Mouse (Mus musculus): ENCODE measurements around the gene Ren1. TPM values are rescaled to one million over a fixed set of nuclear protein-coding genes. Genes with fewer than 3 reads are reported as not detected.
"Not testable (repeated sequence)": the region's sequence is repeated elsewhere in the genome, so short reads cannot be mapped to it uniquely, and the experiment has no call there.

Gene Ren1
- polyA plus RNA-seq, 1 experiment: not detected

DNA sequence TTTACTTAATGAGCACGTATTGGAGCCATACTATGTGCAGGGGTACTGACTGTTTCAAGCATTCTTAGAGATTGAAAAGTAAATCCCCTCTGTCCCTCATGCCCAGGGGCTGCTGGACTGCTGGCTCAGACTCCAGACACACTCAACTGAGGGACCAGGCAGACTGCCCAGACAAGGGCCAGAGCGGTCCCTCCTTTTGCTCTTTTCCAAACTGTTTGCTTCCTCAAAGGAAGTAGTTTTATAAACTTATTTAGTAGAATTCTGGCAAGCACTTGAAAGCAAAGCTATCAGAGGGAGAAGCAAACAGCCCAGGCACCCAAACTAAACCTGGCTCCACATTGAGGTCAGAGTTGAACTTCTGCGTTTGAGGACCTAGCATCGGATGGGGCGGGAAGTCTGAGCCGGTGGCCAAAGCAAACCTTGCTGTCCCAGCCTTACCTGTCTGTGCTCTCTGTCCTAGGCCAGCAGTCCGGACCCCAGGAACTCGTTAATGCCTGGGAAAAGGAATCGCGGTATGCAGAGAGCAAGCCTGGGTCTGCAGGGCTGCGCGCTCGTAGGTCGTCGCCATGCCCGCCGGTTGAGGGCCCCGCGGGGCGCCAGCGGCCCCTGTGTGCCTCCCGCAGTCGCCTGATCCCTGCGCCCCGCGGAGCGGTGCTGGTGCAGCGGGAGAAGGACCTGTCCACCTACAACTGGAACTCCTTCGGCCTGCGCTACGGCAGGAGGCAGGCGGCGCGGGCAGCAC, 21.2 kb upstream of the Ren1 start:
- Histone ChIP-seq H3K4me3 (replicated peaks; ENCODE audit: control insufficient read depth, low read depth, low read length) (no peak overlapping the region), H3K4me1 (ENCODE audit: control insufficient read depth, insufficient read depth, low read length) (no peaks in the 10 kb centered on the region), H3K27ac (ENCODE audit: control insufficient read depth, insufficient read depth, low read depth, low read length, poor library complexity) (no peak overlapping the region)
- no peak for TF ChIP-seq POLR2A (IDR thresholded peaks at IDR 0.05; ENCODE audit: borderline replicate concordance, control insufficient read depth, low read depth, low read length)
- TF ChIP-seq CTCF (IDR thresholded peaks at IDR 0.05; ENCODE audit: control insufficient read depth, insufficient read depth, low read length): no peak
- 10% methylated on average over 34 of the region's 34 CpGs for WGBS

GRCm38 (mm10) chr1:133329638-133329964, 20.7 kb upstream of the Ren1 start:
- Histone ChIP-seq H3K4me1 (ENCODE audit: control insufficient read depth, insufficient read depth, low read length) (no peaks in the 10 kb centered on the region), H3K27ac (ENCODE audit: control insufficient read depth, insufficient read depth, low read depth, low read length, poor library complexity) (no peak overlapping the region), H3K4me3 (replicated peaks; ENCODE audit: control insufficient read depth, low read depth, low read length) (no peak overlapping the region)
- 23% methylated on average over 7 of the region's 7 CpGs for WGBS
- TF ChIP-seq POLR2A (IDR thresholded peaks at IDR 0.05; ENCODE audit: borderline replicate concordance, control insufficient read depth, low read depth, low read length) (no peak), CTCF (IDR thresholded peaks at IDR 0.05; ENCODE audit: control insufficient read depth, insufficient read depth, low read length) (no peak)

DNA sequence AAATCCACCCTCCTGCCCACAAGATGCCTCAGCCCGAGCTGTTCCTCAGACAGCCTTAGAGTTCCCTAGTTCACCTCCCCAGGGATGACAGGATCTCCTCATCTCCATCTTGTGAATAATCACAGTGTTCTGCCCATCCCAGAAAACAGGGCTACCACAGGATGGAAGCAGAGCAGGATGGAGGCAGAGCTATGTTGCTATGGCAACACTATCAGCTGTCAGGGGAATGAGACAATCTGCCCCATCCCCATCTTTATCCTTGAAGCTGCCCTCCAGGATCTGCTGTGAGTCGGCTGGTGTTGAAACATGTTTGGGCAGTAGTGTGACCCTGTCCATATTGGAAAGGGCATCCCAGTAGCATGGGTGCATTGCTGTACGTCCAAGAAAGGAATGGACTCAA, 19.2 kb upstream of the Ren1 start:
- 63% methylated on average over 3 of the region's 3 CpGs for WGBS
- H3K4me1 ChIP-seq (ENCODE audit: control insufficient read depth, insufficient read depth, low read length): no peaks in the 10 kb centered on the region
- H3K27ac ChIP-seq (ENCODE audit: control insufficient read depth, insufficient read depth, low read depth, low read length, poor library complexity): no peak overlapping the region
- no peak overlapping the region for H3K4me3 ChIP-seq (replicated peaks; ENCODE audit: control insufficient read depth, low read depth, low read length)
- TF ChIP-seq CTCF (IDR thresholded peaks at IDR 0.05; ENCODE audit: control insufficient read depth, insufficient read depth, low read length) (no peak), POLR2A (IDR thresholded peaks at IDR 0.05; ENCODE audit: borderline replicate concordance, control insufficient read depth, low read depth, low read length) (no peak)

DNA sequence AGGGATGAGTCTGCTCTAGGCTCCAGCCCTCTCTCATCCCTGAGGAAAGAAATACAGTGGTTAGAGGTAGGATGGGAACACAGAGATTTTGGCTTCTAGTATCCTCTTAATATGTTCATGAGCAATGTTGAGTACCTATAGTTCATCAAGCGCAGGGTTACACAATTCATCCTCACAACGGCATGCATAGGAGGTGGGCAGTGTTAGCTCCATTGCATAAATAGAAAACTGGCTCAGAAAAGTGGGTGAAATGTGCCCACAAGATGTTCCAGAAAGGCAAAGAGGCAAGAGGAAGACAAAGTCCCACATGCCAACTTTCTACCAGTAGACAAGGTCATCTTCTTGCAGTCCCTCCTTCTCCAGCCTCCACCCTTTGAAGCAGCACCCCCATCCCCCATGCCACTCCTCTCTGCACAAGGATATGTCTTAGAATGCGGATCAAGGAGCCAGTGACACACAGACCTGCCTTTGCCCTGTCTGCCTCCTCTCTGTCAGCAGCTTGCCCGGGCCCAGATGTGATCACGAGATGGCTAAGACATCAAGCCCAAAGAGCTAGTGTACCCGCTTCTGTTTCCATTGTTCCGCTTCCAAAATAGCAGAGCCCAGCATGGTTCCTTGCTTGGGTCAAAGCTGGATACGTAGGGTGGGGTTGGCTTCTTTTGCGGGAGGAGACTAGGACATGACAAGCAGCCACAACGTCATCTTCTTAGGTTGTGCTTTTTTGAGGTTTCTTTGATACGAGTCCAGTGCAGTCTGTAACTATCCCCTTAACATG, 17.5 kb upstream of the Ren1 start:
- TF ChIP-seq POLR2A (IDR thresholded peaks at IDR 0.05; ENCODE audit: borderline replicate concordance, control insufficient read depth, low read depth, low read length) (no peak), CTCF (IDR thresholded peaks at IDR 0.05; ENCODE audit: control insufficient read depth, insufficient read depth, low read length) (no peak)
- 81% methylated on average over 11 of the region's 11 CpGs for WGBS
- Histone ChIP-seq H3K27ac (ENCODE audit: control insufficient read depth, insufficient read depth, low read depth, low read length, poor library complexity) (no peak overlapping the region), H3K4me1 (ENCODE audit: control insufficient read depth, insufficient read depth, low read length) (no peaks in the 10 kb centered on the region), H3K4me3 (replicated peaks; ENCODE audit: control insufficient read depth, low read depth, low read length) (no peak overlapping the region)

GRCm38 (mm10) chr1:133333937-133334336, 16.4 kb upstream of the Ren1 start:
- H3K4me1 ChIP-seq (ENCODE audit: control insufficient read depth, insufficient read depth, low read length): no peaks in the 10 kb centered on the region
- H3K27ac ChIP-seq (ENCODE audit: control insufficient read depth, insufficient read depth, low read depth, low read length, poor library complexity): no peak overlapping the region
- no peak overlapping the region for H3K4me3 ChIP-seq (replicated peaks; ENCODE audit: control insufficient read depth, low read depth, low read length)
- 72% methylated on average over 6 of the region's 6 CpGs for WGBS
- TF ChIP-seq POLR2A (IDR thresholded peaks at IDR 0.05; ENCODE audit: borderline replicate concordance, control insufficient read depth, low read depth, low read length) (no peak), CTCF (IDR thresholded peaks at IDR 0.05; ENCODE audit: control insufficient read depth, insufficient read depth, low read length) (no peak)

- WGBS: 44% methylated on average over 1 of the region's 1 CpGs
- H3K27ac ChIP-seq (ENCODE audit: control insufficient read depth, insufficient read depth, low read depth, low read length, poor library complexity); H3K4me1 ChIP-seq (ENCODE audit: control insufficient read depth, insufficient read depth, low read length); H3K4me3 ChIP-seq (replicated peaks; ENCODE audit: control insufficient read depth, low read depth, low read length): not testable (repeated sequence)
Observed at GRCm38 (mm10) chr1:133340403-133340802, 9.9 kb upstream of the Ren1 start.

DNA sequence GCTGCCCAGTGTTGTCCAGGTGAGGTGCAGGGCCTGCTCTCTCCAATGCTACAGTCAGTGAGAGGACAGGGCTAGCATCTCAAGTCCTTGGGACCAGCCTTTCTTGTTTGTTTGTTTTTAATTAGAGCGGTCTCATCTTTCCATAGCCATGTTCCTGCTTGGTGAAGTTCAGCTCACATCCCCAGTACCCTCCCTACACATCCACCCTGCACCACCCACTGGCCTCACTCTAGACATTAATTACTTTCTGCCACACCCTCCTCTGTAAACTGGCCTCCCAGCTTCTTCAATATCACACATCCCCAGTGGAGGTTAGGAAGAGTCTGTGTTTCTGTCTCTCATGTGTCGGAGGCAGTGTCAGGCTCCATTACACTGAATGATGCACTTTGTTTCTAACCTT, 6.0 kb upstream of the Ren1 start:
- Histone ChIP-seq H3K4me1 (ENCODE audit: control insufficient read depth, insufficient read depth, low read length) (peaks cover 3% of the 10 kb centered on the region), H3K4me3 (replicated peaks; ENCODE audit: control insufficient read depth, low read depth, low read length) (no peak overlapping the region), H3K27ac (ENCODE audit: control insufficient read depth, insufficient read depth, low read depth, low read length, poor library complexity) (no peak overlapping the region)
- 86% methylated on average over 2 of the region's 2 CpGs for WGBS
- TF ChIP-seq CTCF (IDR thresholded peaks at IDR 0.05; ENCODE audit: control insufficient read depth, insufficient read depth, low read length): no peak
- no peak for TF ChIP-seq POLR2A (IDR thresholded peaks at IDR 0.05; ENCODE audit: borderline replicate concordance, control insufficient read depth, low read depth, low read length)

GRCm38 (mm10) chr1:133346531-133346930, 3.8 kb upstream of the Ren1 start:
- H3K4me1 ChIP-seq (ENCODE audit: control insufficient read depth, insufficient read depth, low read length): peaks cover 3% of the 10 kb centered on the region
- WGBS: 79% methylated on average over 9 of the region's 9 CpGs
- TF ChIP-seq POLR2A (IDR thresholded peaks at IDR 0.05; ENCODE audit: borderline replicate concordance, control insufficient read depth, low read depth, low read length): no peak
- TF ChIP-seq CTCF (IDR thresholded peaks at IDR 0.05; ENCODE audit: control insufficient read depth, insufficient read depth, low read length): no peak
- no peak overlapping the region for H3K4me3 ChIP-seq (replicated peaks; ENCODE audit: control insufficient read depth, low read depth, low read length)
- no peak overlapping the region for H3K27ac ChIP-seq (ENCODE audit: control insufficient read depth, insufficient read depth, low read depth, low read length, poor library complexity)

Data from bone marrow, adult 2 months (tissue).